Mouse (Mus musculus) liver, adult 2 months (tissue): ENCODE results near the gene Sh3bgrl2.

Experiments used
- CTCF ChIP-seq: fragments of 200-500 bp; IDR thresholded peaks from 2 replicates; pipeline ENCODE4 v1.5.1; 2011; ENCODE audit warnings: low read depth, low read length, control low read depth
- POLR2A ChIP-seq: fragments of 200-500 bp; IDR thresholded peaks from 2 replicates; pipeline ENCODE4 v1.6.1; 2011; ENCODE audit warnings: low read length, control low read depth; ENCODE audit not compliant: insufficient read depth; ENCODE audit errors: extremely low read depth

DNA sequence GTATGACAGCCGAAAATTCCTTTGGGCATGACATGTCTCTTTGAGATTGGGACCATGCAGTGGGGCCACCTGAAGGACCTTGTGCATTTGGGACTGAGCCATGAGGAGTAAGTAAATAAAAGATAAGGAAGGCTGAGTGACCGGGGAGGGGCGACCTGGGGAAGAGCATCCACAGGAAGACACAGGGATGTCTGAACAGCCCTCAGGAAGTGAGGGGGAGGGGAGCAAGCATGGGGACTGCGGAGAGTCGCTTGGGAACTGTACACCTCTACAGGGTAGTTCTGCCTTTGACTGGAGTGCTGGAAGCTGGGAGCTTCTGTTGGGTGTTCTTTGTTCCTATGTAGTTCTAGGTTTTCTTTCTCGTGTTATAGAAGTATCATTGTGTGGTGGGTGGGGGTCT, 18.0 kb downstream of the Sh3bgrl2 start:
- no peak for TF ChIP-seq POLR2A
- no peak for TF ChIP-seq CTCF
